Mouse (Mus musculus) embryonic fibroblast, embryonic 13.5 days (primary cell): ENCODE measurements around the gene Dsn1.

Experiments
- CTCF ChIP-seq: IDR thresholded peaks from 2 replicates; pipeline ENCODE4 v1.5.1; 2011; ENCODE audit warnings: mild to moderate bottlenecking, control low read depth, low read length, moderate library complexity, borderline replicate concordance; ENCODE audit not compliant: insufficient read depth
- POLR2A ChIP-seq: IDR thresholded peaks from 2 replicates; pipeline ENCODE4 v1.6.1; 2011; ENCODE audit warnings: low read depth, mild to moderate bottlenecking, control low read depth, low read length, moderate library complexity

DNA sequence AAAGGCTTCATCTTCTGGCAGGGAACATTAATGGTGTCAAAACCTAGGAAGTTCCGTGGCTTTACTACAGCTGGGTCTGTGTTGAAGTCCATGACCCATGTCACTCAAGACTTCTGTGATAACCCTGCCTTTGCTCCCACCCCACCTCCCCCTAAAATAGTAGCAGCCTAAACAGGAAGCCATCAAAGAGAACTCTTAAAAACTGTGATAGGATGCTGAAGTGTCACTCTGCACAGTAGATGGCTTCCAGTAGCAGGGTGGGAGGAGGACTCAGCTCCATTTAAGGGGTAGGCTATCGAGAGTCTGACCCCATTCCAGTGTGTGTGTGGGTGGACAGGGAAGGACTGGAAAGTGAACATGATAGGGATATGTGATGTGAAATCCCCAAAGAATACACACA lies 32.0 kb downstream of the Dsn1 start:
- TF ChIP-seq CTCF = no peak
- no peak for TF ChIP-seq POLR2A
